Mouse (Mus musculus) bone marrow, adult 2 months (tissue): Measurements from ENCODE around the gene Gcnt1. TPM values are rescaled to one million over a fixed set of nuclear protein-coding genes. Genes with fewer than 3 reads are reported as not detected.

Experiments
- H3K27ac ChIP-seq: fragments of 200-500 bp; 2 replicates; pipeline ENCODE4 v1.5.1; 2012; ENCODE audit warnings: low read depth, mild to moderate bottlenecking, control low read depth, inconsistent platforms, low read length; ENCODE audit not compliant: control insufficient read depth, poor library complexity, insufficient read depth
- H3K4me1 ChIP-seq: fragments of 200-500 bp; 2 replicates; pipeline ENCODE4 v1.6.1; 2011; ENCODE audit warnings: low read length; ENCODE audit not compliant: control insufficient read depth, insufficient read depth
- H3K4me3 ChIP-seq: fragments of 200-500 bp; replicated peaks from 2 replicates; pipeline ENCODE3; 2011; ENCODE audit warnings: mild to moderate bottlenecking, low read depth, low read length, control low read depth; ENCODE audit not compliant: control insufficient read depth
- CTCF ChIP-seq: fragments of 200-500 bp; IDR thresholded peaks from 2 replicates; pipeline ENCODE4 v1.5.1; 2011; ENCODE audit warnings: low read length, control low read depth; ENCODE audit not compliant: control insufficient read depth, insufficient read depth
- POLR2A ChIP-seq: fragments of 200-500 bp; IDR thresholded peaks from 2 replicates; pipeline ENCODE4 v1.6.1; 2011; ENCODE audit warnings: low read depth, mild to moderate bottlenecking, control low read depth, low read length, borderline replicate concordance; ENCODE audit not compliant: control insufficient read depth
- WGBS: fragments of 180-500 bp; shearing (Covaris S2); methylation state at CpG from one replicate; pipeline ENCODE4 v1.1.7; 2018; 5-methylcytosine and 5-hydroxymethylcytosine counted together
- polyA plus RNA-seq: library from polyadenylated mRNA; stranded (reverse); fragments of >200 nt; gene quantifications from 2 replicates; pipeline ENCODE4 v1.2.4, GENCODE M21; 2011; ENCODE audit warnings: low replicate concordance; ENCODE audit not compliant: missing spikeins, insufficient read depth, insufficient read length

Gcnt1 gene
- polyA plus RNA-seq, 1 experiment = 26.6 TPM

DNA sequence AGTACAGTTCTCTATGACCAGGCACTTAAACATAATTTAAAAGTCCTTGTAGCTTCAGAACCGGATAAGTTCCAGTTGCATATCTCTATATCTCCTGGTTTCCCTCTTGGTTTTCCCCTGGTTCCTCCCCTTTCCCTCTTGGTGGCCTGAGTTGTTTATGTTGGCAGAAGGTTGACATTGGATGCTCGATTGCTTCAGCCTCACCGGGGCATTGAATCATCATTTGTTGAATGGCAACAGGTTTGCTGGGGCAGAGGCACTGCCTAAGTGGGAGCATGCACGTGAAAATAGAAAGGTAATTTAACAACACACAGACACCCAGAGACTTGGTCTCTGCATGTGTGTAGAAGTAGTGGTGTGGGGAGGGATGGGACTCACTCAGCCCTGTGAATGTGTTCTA is 27.9 kb upstream of the Gcnt1 start:
- no peak for TF ChIP-seq POLR2A
- TF ChIP-seq CTCF = no peak

DNA sequence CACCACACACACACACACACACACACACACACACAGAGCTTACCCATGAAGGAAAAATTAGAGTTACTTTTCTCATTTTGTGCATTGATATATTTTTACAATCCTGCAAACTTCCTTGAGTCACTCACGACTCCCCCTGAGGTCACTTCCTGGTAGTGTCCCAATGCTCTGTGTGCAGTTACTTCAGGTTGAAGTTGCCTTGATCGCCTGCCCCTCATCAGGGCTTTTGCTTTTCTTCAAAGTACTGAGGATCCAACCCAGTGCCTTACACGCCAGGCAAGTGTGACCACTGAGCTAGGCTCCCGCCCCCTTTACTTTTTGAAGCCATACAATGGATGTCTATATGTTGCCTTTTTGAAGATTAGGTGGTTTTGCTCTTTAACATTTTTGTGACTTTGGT is 27.3 kb upstream of the Gcnt1 start:
- 76% methylated on average over 4 of the region's 4 CpGs for WGBS

More for the DNA sequence above, 27.9 kb upstream of the Gcnt1 start:
- WGBS = 73% methylated on average over 4 of the region's 4 CpGs
- Histone ChIP-seq H3K4me3 (no peak overlapping the region), H3K4me1 (no peaks in the 10 kb centered on the region), H3K27ac (no peak overlapping the region)

DNA sequence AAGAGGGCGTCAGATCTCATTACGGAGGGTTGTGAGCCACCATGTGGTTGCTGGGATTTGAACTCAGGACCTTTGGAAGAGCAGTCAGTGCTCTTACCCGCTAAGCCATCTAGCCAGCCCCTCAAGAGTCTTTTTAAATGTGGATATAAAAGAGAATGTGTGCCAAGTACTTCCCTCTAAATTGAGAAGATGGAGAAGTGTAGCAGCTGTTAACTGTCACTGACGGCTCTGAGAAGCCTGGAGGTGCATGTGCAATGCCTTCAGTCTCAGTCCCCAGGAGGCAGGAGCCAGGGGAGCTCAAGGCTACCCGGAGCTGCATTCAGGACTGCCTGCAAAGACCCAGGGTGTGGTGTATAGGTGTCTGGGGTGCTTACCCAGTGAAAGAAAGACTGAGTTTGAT is 25.3 kb upstream of the Gcnt1 start:
- WGBS = 74% methylated on average over 5 of the region's 5 CpGs
- Histone ChIP-seq H3K27ac (no peak overlapping the region), H3K4me3 (no peak overlapping the region), H3K4me1 (peaks cover 1% of the 10 kb centered on the region; the same call in 1 of the 2 replicates)
- no peak for TF ChIP-seq POLR2A
- no peak for TF ChIP-seq CTCF

More for the DNA sequence above, 27.3 kb upstream of the Gcnt1 start:
- Histone ChIP-seq H3K27ac (no peak overlapping the region), H3K4me1 (peaks cover 1% of the 10 kb centered on the region; the same call in 1 of the 2 replicates), H3K4me3 (no peak overlapping the region)
- TF ChIP-seq CTCF (no peak), POLR2A (no peak)

DNA sequence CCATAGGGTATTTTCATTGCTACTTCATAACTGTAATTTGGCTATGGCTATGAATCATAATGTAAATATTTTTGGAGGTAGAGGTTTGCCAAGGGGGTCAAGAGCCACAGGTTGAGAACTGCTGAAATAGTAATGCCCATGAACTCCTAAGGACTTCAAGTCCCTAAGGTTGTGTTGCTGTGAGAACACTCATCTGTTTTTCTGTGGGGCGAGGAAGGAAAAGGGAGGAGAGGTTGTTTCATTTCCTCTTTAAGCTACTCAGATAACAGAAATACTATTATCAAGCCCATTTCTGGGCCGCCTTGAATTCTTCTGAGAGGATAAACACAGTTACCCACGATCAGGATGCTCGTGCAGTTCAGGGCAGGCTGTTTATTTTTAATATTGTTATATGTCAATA is 24.2 kb upstream of the Gcnt1 start:
- WGBS = 33% methylated on average over 4 of the region's 4 CpGs
- TF ChIP-seq POLR2A (no peak), CTCF (no peak)
- Histone ChIP-seq H3K4me3 (no peak overlapping the region), H3K4me1 (peaks cover 1% of the 10 kb centered on the region; the same call in 1 of the 2 replicates), H3K27ac (no peak overlapping the region)

DNA sequence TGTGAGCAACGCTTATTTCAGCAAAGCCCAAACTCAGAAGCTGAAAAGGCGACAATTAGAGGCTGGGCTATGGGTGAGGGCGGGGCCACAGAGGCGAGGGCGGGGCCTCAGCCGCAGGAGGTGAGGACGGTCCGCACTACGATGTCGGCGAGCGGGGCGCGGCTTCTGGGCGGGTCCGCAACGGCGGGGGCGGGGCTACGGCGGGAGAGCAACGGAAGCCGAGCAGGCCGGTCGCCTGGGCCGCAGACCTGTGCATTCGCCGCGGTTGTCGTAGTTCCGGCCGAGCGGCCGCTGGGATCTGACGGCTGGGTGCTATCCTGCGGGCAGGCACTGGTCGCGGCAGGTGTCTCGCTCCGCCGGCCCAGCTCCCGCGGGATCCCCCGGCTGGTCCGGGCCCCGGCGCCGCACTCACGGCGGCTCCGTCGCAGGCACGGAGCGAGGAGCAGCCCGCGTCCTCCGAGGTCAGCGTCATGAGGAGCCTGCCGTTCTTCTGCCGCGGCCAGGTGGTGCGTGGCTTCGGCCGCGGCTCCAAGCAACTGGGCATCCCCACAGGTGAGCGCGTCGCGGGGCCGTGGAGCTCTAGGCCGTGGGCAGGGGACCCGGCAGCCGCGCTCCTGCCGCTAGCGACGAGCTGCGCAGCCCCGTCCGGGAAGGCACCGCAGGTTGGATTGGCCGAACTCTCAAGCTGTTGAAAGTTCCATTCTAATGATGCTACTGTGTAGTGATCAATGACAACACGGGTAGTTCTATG is 21.4 kb upstream of the Gcnt1 start, which contains the start of gene Rfk:
Gene Rfk, plus strand, starts transcription at position 203 of the 751 bp plus-strand sequence.
- Histone ChIP-seq H3K4me1 (peaks cover 1% of the 10 kb centered on the region; the same call in 1 of the 2 replicates), H3K27ac (peak within 1 kb of the TSS; percentile 90), H3K4me3 (peak within 1 kb of the TSS; percentile 68)
- WGBS = under 1% methylated on average over 82 of the region's 83 CpGs
- no peak for TF ChIP-seq CTCF
- TF ChIP-seq POLR2A = peak; percentile 94; the same call in 1 of the 2 replicates

DNA sequence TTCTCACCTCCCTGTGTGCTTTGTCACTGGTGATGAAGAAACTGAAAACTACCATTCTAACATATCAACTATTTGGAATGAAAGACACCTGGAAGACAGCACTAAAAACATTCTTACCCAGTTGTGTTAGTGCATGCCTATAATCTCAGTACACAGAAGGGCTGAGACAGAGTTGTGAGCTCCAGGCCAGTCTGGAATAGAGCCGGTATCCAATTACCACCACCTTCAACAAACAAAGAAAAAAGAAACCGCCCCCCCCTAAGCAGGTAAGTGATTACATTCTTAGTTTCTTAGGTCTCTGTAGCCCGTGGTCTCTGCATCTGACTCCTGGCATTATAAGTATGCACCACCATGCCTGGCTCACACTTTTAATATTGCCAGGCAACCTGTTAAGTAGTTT is 20.2 kb upstream of the Gcnt1 start:
- TF ChIP-seq POLR2A (no peak), CTCF (no peak)
- H3K27ac ChIP-seq = no peak overlapping the region
- no peak overlapping the region for H3K4me3 ChIP-seq
- peaks cover 1% of the 10 kb centered on the region; the same call in 1 of the 2 replicates for H3K4me1 ChIP-seq
- 55% methylated on average over 3 of the region's 3 CpGs for WGBS

DNA sequence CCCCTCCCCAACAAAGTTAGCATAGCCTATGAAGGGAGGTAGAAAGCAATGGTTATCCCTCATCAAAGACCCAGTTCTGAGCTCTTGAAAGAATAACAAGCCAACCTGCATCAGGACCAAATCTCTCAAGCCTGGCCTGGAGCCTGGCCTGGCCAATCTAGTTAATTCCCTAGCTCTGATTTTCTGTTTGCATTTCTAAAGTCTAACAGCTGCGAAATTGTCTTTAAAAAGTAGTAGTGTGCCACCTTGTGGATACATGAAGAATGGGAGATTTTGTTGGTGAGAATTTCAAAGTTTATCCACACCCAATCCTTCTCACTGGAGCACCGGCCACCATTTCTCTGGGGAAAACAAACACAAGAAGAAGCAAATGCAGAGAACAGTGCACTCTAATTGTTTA is 15.8 kb upstream of the Gcnt1 start:
- H3K4me1 ChIP-seq = no peaks in the 10 kb centered on the region; the same call in 1 of the 2 replicates
- 6% methylated on average over 2 of the region's 2 CpGs for WGBS
- H3K4me3 ChIP-seq = no peak overlapping the region
- H3K27ac ChIP-seq = no peak overlapping the region
- TF ChIP-seq CTCF (no peak), POLR2A (no peak)

DNA sequence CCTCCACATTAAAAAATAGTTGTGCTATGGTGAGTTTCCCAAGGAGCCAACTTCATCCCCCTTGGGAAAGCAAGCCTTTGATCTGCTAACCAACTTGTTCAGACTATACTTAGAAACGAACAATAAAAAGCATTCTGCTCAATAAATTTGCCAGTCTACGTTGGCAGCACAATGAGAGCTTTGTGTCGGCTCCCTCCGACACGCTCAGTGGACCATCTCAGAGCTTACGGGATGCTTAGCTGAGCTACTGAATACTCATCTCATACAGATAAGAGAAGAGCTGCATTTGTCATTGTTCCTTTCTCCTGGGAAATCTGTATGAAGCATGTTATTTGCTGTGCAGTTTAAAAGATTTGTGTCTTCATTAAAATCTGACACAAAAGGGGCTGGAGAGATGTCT is 13.8 kb upstream of the Gcnt1 start:
- TF ChIP-seq POLR2A (no peak), CTCF (no peak)
- H3K4me3 ChIP-seq = no peak overlapping the region
- H3K4me1 ChIP-seq = no peaks in the 10 kb centered on the region; the same call in 1 of the 2 replicates
- no peak overlapping the region for H3K27ac ChIP-seq
- 74% methylated on average over 6 of the region's 6 CpGs for WGBS

DNA sequence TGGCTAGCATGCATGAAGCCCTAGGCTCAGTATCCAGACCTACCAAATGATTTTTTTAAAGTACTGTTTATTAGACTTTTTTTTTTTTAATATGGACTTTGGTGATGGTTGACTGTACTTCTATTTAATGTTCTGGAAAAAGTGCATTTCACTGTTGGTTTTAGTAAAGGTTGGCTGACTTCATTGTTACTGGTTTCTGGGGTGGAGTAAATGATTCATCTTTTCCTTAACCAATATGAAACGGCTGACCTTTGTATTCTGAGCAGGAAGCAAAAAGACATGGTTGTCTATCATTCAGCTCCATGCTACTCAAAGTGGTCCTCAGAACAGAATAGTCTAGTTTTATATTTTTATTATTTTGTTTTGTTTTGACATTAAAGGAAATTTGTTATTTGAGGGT is 12.8 kb upstream of the Gcnt1 start:
- WGBS = 26% methylated on average over 1 of the region's 1 CpGs
- no peaks in the 10 kb centered on the region; the same call in 1 of the 2 replicates for H3K4me1 ChIP-seq
- TF ChIP-seq POLR2A (no peak), CTCF (no peak)
- H3K4me3 ChIP-seq = no peak overlapping the region
- no peak overlapping the region for H3K27ac ChIP-seq
